Mouse (Mus musculus): ENCODE measurements around the gene Bmp6.

GRCm38 (mm10) chr13:38516582-38516981 lies 171.7 kb downstream of the Bmp6 start:
- TF ChIP-seq CTCF (IDR thresholded peaks at IDR 0.05; ENCODE audit: borderline replicate concordance, insufficient read depth, low read length) (no peak), POLR2A (IDR thresholded peaks at IDR 0.05; ENCODE audit: low read depth, low read length) (no peak)
